ENCODE assay signal across 9 mouse cellular contexts in the genomic region with DNA sequence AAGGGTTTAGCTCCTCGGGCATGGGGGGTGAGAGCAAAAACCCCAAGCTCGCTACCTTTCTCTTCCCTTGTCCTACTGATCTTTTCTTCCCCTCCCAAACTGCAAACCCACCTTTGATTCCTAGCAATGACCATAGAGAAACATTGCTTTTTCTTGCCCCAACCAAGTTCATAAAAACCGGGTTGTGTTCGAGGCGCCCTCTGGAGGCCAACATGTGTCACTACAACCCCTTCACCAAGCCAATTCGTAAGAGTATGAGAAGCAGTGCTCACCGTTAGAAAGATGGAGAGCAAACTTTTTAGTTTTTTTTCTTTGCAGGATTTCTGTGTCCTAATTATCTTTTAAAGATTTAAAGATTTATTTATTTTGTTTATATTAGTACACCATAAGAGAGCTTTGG. TPM values are rescaled to one million over a fixed set of nuclear protein-coding genes. Genes with fewer than 3 reads are reported as not detected.
DNase-seq lines count a peak whose midpoint lies in the region; ATAC-seq and TF ChIP-seq lines count a peak whose summit lies in the region.
"Had no signal": no experiment of that assay in that cellular context is flagged by ENCODE, and none has a peak within 500 bp of the region (broad histone marks: within the 10 kb centered on the region; RNA-seq: fewer than 3 reads in every experiment).

No protein-coding gene starts in this region.

- no peak overlapping the region for H3K9ac ChIP-seq in heart, embryonic 12.5 days
- H3K9ac ChIP-seq: liver, embryonic 15.5 days had no signal

- H3K9me3 ChIP-seq in heart, embryonic 12.5 days (replicated peaks): no peaks in the 10 kb centered on the region
- H3K9me3 ChIP-seq: liver, embryonic 15.5 days had no signal

- no peaks in the 10 kb centered on the region for H3K27me3 ChIP-seq in heart, embryonic 12.5 days (replicated peaks)
- H3K27me3 ChIP-seq in testis, adult 2 months (ENCODE audit: control insufficient read depth, insufficient read depth, low read length): no peaks in the 10 kb centered on the region

- no peak overlapping the region for H3K27ac ChIP-seq in heart, embryonic 12.5 days (ENCODE audit: poor library complexity, severe bottlenecking)
- H3K27ac ChIP-seq in testis, adult 2 months (ENCODE audit: control insufficient read depth, insufficient read depth, low read depth, low read length): no peak overlapping the region
- H3K27ac ChIP-seq: liver, embryonic 15.5 days had no signal

- no peaks in the 10 kb centered on the region for H3K4me1 ChIP-seq in heart, embryonic 12.5 days (replicated peaks)
- H3K4me1 ChIP-seq in testis, adult 2 months (ENCODE audit: control insufficient read depth, insufficient read depth, low read length): peaks cover 2% of the 10 kb centered on the region
- H3K4me1 ChIP-seq: liver, embryonic 15.5 days had no signal

- 36% methylated on average over 7 of the region's 7 CpGs for WGBS in heart, embryonic 12.5 days

- TF ChIP-seq CTCF in testis, adult 2 months (IDR thresholded peaks at IDR 0.05; ENCODE audit: control insufficient read depth, insufficient read depth, insufficient replicate concordance, low read depth, low read length): peak; percentile 81; the same call in 1 of the 2 replicates

- no peak overlapping the region for H3K4me2 ChIP-seq in heart, embryonic 12.5 days
- H3K4me2 ChIP-seq: liver, embryonic 15.5 days had no signal

- H3K36me3 ChIP-seq in heart, embryonic 12.5 days: no peaks in the 10 kb centered on the region
- H3K36me3 ChIP-seq in testis, adult 2 months (ENCODE audit: control insufficient read depth, insufficient read depth, low read length): no peaks in the 10 kb centered on the region
- H3K36me3 ChIP-seq: liver, embryonic 15.5 days had no signal

- H3K4me3 ChIP-seq in heart, embryonic 12.5 days: no peak overlapping the region
- no peak overlapping the region for H3K4me3 ChIP-seq in testis, adult 2 months (ENCODE audit: control insufficient read depth, low read depth, low read length)
- H3K4me3 ChIP-seq: liver, embryonic 15.5 days had no signal

- DNase-seq in heart, adult 18-20 months: peak; percentile 39 to 84
- peak; percentile 80 to 82 for DNase-seq in B cell, adult 2 months
- DNase-seq in adrenal gland, adult (ENCODE audit: inconsistent age in 2 of 2, low spot score in 1 of 2): peak; percentile 55 to 86
- peak; percentile 37 for DNase-seq in embryo, embryonic 10 days (ENCODE audit: low spot score)
- peak; percentile 27 to 71 for DNase-seq in kidney, postnatal 36 days

- ATAC-seq in heart, embryonic 12.5 days (ENCODE audit: insufficient number of reproducible peaks, low FRiP score): no peak
- ATAC-seq in megakaryocyte-erythroid progenitor cell, adult 5-6 weeks (replicated peaks; ENCODE audit: low FRiP score, low TSS enrichment, poor library complexity, severe bottlenecking): peak; percentile 66

- TF ChIP-seq POLR2A in testis, adult 2 months (IDR thresholded peaks at IDR 0.05; ENCODE audit: control insufficient read depth, low read depth, low read length): no peak

RNA-seq across cellular contexts. Expression of a gene that starts 52.1 kb away (rescaled TPM):
- 10 to 100 TPM; 11.8 to 13.5 TPM for total RNA-seq in heart, adult 18-20 months (2021)
- 24.0 and 24.2 TPM in 2 replicates for polyA plus RNA-seq in heart, embryonic 12.5 days (2016; fragmentation: Nextera tagmentation; extraction: Ambion mirVana)
- total RNA-seq in megakaryocyte-erythroid progenitor cell, adult 5-6 weeks (2014; fragmentation: Nextera tagmentation): 29.6 and 46.1 TPM in 2 replicates
- 17.8 and 22.7 TPM in 2 replicates for total RNA-seq in megakaryocyte-erythroid progenitor cell, adult 5-6 weeks (2017)
- polyA plus RNA-seq in testis, adult 2 months (2012; rRNA removed): 8.9 and 10.5 TPM in 2 replicates
